Mouse (Mus musculus) E14TG2a.4 (cell line): ENCODE measurements around the gene Vinac1.

Experiments used
- CTCF ChIP-seq: conservative IDR thresholded peaks from 2 replicates; pipeline ENCODE4 v1.5.1; 2014; ENCODE audit warnings: low read length
- NANOG ChIP-seq: IDR thresholded peaks from 2 replicates; pipeline ENCODE4 v1.6.1; 2014; ENCODE audit warnings: borderline replicate concordance, low read length, mixed read lengths
- POU5F1 ChIP-seq: IDR thresholded peaks from 2 replicates; pipeline ENCODE4 v1.6.1; 2014; ENCODE audit warnings: low read length, borderline replicate concordance

DNA sequence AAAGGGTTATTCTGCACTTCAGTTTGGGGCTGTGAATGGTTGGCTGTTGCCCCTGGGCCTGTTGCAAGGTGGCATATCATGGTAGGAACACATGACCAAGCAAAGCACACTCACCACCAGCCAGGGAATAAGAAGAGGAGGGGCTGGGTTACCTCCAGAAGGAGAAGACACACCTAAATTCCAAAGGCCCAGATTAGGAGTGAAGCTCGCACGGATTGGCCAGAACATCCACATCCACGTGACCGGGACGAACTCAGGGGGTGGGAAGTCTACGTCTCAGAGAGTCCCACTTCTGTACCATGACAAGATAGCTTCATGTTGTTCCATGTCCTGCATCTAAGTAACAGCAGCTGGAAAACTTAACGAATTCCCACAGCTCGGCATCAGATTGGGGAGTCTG is 9.3 kb upstream of the Vinac1 start:
- TF ChIP-seq CTCF: no peak
- no peak for TF ChIP-seq NANOG
- TF ChIP-seq POU5F1: no peak
